Mouse (Mus musculus): ENCODE measurements at regions not wholly inside any gene's neighbourhood (a gene's known extent, or its start where the extent isn't known, plus 50 kb on each side); places are given as distances from the start of the nearest gene placed in this dataset.

DNA sequence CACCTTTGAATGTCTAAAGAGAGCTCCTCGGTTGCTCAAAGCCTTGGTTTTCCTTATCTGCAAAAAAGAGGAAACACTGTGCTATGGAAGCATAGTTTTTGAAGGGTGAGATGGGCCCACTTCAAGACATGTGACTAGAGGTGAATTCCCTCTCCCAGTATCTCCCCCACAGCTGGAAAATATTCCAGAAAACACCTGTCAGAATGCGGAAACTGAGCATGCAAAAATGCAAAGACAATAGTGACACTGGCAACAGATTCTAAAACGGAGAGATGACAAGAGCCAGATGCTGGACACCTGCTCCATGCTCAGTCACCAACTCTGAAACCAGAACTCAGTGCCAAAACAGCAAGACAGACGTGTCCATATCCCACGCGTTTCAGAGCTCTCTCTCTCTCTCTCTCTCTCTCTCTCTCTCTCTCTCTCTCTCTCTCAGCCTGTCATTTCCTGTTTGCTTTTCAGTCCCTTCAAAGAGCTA, 117.5 kb upstream of the Itga4 start:
- TF ChIP-seq CTCF (IDR thresholded peaks at IDR 0.05; ENCODE audit: low read depth), result no peak
- no peak for TF ChIP-seq EP300 (IDR thresholded peaks at IDR 0.05; ENCODE audit: low read depth)
